Mouse (Mus musculus) liver, adult 2 months (tissue): Measurements from ENCODE around the gene Gpr157.

ENCODE experiments used
- CTCF ChIP-seq: fragments of 200-500 bp; IDR thresholded peaks from 2 replicates; pipeline ENCODE4 v1.5.1; 2011; ENCODE audit warnings: low read depth, low read length, control low read depth
- POLR2A ChIP-seq: fragments of 200-500 bp; IDR thresholded peaks from 2 replicates; pipeline ENCODE4 v1.6.1; 2011; ENCODE audit warnings: low read length, control low read depth; ENCODE audit not compliant: insufficient read depth; ENCODE audit errors: extremely low read depth

GRCm38 (mm10) chr4:150128571-150128970 is 41.4 kb downstream of the Gpr157 start:
- TF ChIP-seq POLR2A (no peak), CTCF (no peak)
